In genomic region chr1:162547607-162548006, GRCm38 (mm10) we compare ENCODE assay signal across 8 mouse cellular contexts. TPM values are rescaled to one million over a fixed set of nuclear protein-coding genes. Genes with fewer than 3 reads are reported as not detected.
DNase-seq lines count a peak whose midpoint lies in the region; TF ChIP-seq lines count a peak whose summit lies in the region.

No protein-coding gene starts in this region.

- H3K36me3 ChIP-seq in myocyte (ENCODE audit: control insufficient read depth, insufficient read depth), result peaks cover 4% of the 10 kb centered on the region

- no peak for TF ChIP-seq CTCF in layer of hippocampus, adult 2 months (conservative IDR thresholded peaks at IDR 0.05)

- H3ac ChIP-seq in myocyte (ENCODE audit: control insufficient read depth, insufficient read length), result peak overlapping the region; percentile 35

- H3K27ac ChIP-seq in layer of hippocampus, adult 2 months, result peak overlapping the region; percentile 81; the same call in 1 of the 2 replicates
- no peak overlapping the region for H3K27ac ChIP-seq in brown adipose tissue, adult 24 weeks (replicated peaks; ENCODE audit: low read depth, low read length)

- DNase-seq in layer of hippocampus, adult 2 months (ENCODE audit: low spot score in 2 of 2), result no peak
- no peak for DNase-seq in layer of hippocampus, adult 18-20 months (ENCODE audit: low spot score in 2 of 2)
- peak; percentile 33 for DNase-seq in induced T-regulatory cell, adult 2 months (ENCODE audit: low read depth)
- no peak for DNase-seq in gastrocnemius, postnatal 14 days
- no peak for DNase-seq in spleen, adult 12 weeks (ENCODE audit: low spot score)
- DNase-seq in layer of hippocampus, postnatal 10 days (ENCODE audit: low spot score in 2 of 2), result no peak

- intact Hi-C loops in gastrocnemius, postnatal 14 days (cut with DNase I; ENCODE audit: low total_unique reads), result no loop called here

- H3K4me2 ChIP-seq in myocyte (ENCODE audit: low read depth), result peak overlapping the region; percentile 94

- no peaks in the 10 kb centered on the region for H3K27me3 ChIP-seq in myocyte (ENCODE audit: control insufficient read depth, insufficient read depth, insufficient read length)

- H3K4me3 ChIP-seq in layer of hippocampus, adult 2 months, result peak overlapping the region; percentile 68
- H3K4me3 ChIP-seq in brown adipose tissue, adult 24 weeks (ENCODE audit: insufficient read depth, low read depth, low read length), result peak overlapping the region; percentile 70
- H3K4me3 ChIP-seq in myocyte, result peak overlapping the region; percentile 79

- peaks cover 14% of the 10 kb centered on the region for H3K79me2 ChIP-seq in myocyte (ENCODE audit: control insufficient read depth, insufficient read depth)

- no peak for TF ChIP-seq POLR2A in myocyte (IDR thresholded peaks at IDR 0.05; ENCODE audit: insufficient read length, low read depth)

- peaks cover 2% of the 10 kb centered on the region; the same call in 1 of the 2 replicates for H3K4me1 ChIP-seq in brown adipose tissue, adult 24 weeks (ENCODE audit: control insufficient read depth, insufficient read depth, insufficient read length, low read length)

TF ChIP-seq in myocyte, 11 proteins besides CTCF, POLR2A, EP300 and RAD21:
- TF ChIP-seq POLR2AphosphoS2 (IDR thresholded peaks at IDR 0.05; ENCODE audit: insufficient read length, low read depth), result no peak
- no peak for TF ChIP-seq USF1 (IDR thresholded peaks at IDR 0.05; ENCODE audit: low read depth)
- TF ChIP-seq TCF12 (IDR thresholded peaks at IDR 0.05; ENCODE audit: insufficient read depth, poor library complexity, severe bottlenecking), result no peak
- TF ChIP-seq E2F4 (IDR thresholded peaks at IDR 0.05; ENCODE audit: insufficient read depth), result no peak
- TF ChIP-seq TCF3 (IDR thresholded peaks at IDR 0.05; ENCODE audit: insufficient read length, low read depth), result no peak
- no peak for TF ChIP-seq MAX (IDR thresholded peaks at IDR 0.05; ENCODE audit: low read depth)
- TF ChIP-seq MYOG (IDR thresholded peaks at IDR 0.05; ENCODE audit: control insufficient read depth in 1 of 3, insufficient read depth in 1 of 3, insufficient read length in 2 of 3, low read depth in 2 of 3), result no peak

RNA-seq across cellular contexts. Expression of gene Mettl13, which starts 0.7 kb away (rescaled TPM):
- 10 to 100 TPM; 11.2 to 12.3 TPM for total RNA-seq in layer of hippocampus, adult 2 months (2021)
- total RNA-seq in layer of hippocampus, adult 18-20 months (2021), result 10 to 100 TPM; 11.4 to 13.0 TPM
- polyA plus RNA-seq in brown adipose tissue, adult 24 weeks (2012; ENCODE audit: insufficient read depth, insufficient read length, missing spikeins), result 1.8 TPM in 2 replicates
- 12.3 TPM for polyA plus RNA-seq in myocyte (2012; fragmentation: generic; extraction: Trizol)
- total RNA-seq in gastrocnemius, postnatal 14 days (2021), result 1 to 10 TPM; 6.0 TPM
- 10 to 100 TPM; 11.6 to 16.1 TPM for total RNA-seq in layer of hippocampus, postnatal 10 days (2021)

RNA-seq across cellular contexts. Expression of gene Vamp4, which starts 22.7 kb away (rescaled TPM):
- 100 to 1,000 TPM; 102 to 103 TPM for total RNA-seq in layer of hippocampus, adult 2 months (2021)
- total RNA-seq in layer of hippocampus, adult 18-20 months (2021), result 100 to 1,000 TPM; 103 to 109 TPM
- polyA plus RNA-seq in brown adipose tissue, adult 24 weeks (2012; ENCODE audit: insufficient read depth, insufficient read length, missing spikeins), result 19.8 and 27.5 TPM in 2 replicates
- 14.6 TPM for polyA plus RNA-seq in myocyte (2012; fragmentation: generic; extraction: Trizol)
- 10 to 100 TPM; 14.6 to 16.0 TPM for total RNA-seq in gastrocnemius, postnatal 14 days (2021)
- total RNA-seq in layer of hippocampus, postnatal 10 days (2021), result 10 to 100 TPM; 72.0 to 72.3 TPM

Comparison
In these comparisons a context has a peak if more than half of its experiments do, and no peak if none do; other contexts are left out.
1. RNA of gene Vamp4, which starts 22.7 kb away (total RNA-seq): 103 to 109 TPM in layer of hippocampus, adult 18-20 months, 102 to 103 TPM in layer of hippocampus, adult 2 months and 72.0 to 72.3 TPM in layer of hippocampus, postnatal 10 days; 14.6 to 16.0 TPM in gastrocnemius, postnatal 14 days; every median in the first group is over 4 times any median in the second.
2. Peak in every context shown above with its lines, with median percentiles within 50 percentile points of each other: H3K4me3 ChIP-seq.